Mouse (Mus musculus): ENCODE measurements at regions not wholly inside any gene's neighbourhood (a gene's known extent, or its start where the extent isn't known, plus 50 kb on each side); places are given as distances from the start of the nearest gene placed in this dataset.

DNA sequence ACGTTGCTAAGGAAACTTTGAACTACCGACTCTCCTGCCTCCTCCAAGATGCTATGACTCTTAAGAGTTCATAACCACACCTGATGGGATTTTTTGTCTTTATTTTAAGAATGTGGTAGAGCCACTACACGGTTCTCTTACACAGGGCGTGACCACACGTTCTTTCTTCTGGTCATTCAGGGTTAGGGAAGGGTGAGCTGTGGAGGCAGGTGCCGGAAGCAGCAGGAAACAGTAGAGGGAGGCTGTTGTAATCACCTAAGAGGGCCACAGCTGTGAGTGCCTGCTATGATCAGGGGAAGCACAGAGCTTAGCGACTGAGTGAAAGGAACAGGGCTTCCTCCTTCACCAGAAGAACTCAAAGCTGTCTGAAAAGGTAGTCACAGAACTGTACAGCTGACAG, 50.6 kb upstream of the Larp1 start:
- WGBS: 57% methylated on average over 7 of the region's 7 CpGs
- H3K27ac ChIP-seq: no peak overlapping the region
- H3K36me3 ChIP-seq: no peaks in the 10 kb centered on the region
- H3K9ac ChIP-seq: no peak overlapping the region
- ATAC-seq (ENCODE audit: borderline replicate concordance, extremely low read depth, low FRiP score, low TSS enrichment): no peak
- H3K4me2 ChIP-seq: no peak overlapping the region
- no peak overlapping the region for H3K4me3 ChIP-seq
- H3K9me3 ChIP-seq: no peaks in the 10 kb centered on the region
- no peaks in the 10 kb centered on the region for H3K27me3 ChIP-seq
- H3K4me1 ChIP-seq: peaks cover 5% of the 10 kb centered on the region; the same call in 1 of the 2 replicates

DNA sequence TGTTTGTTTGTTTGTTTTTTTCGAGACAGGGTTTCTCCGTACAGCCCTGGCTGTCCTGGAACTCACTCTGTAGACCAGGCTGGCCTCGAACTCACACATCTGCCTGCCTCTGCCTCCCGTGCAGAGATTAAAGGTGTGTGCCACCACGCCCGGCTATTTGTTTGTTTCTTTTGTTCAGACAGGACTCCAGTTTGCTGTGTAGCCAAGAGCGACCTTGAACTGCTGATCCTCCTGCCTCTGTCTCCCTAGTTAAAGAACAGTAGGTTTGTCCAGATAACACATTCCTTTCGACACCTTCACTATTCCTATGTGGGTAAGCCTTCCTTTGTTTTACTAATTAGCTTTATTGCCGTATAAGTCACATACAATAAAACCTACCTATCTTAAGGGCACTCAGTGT, 52.0 kb upstream of the Larp1 start:
- Histone ChIP-seq H3K9ac (no peak overlapping the region), H3K4me1 (peaks cover under 1% of the 10 kb centered on the region; the same call in 1 of the 2 replicates), H3K27me3 (no peaks in the 10 kb centered on the region), H3K4me3 (no peak overlapping the region), H3K36me3 (no peaks in the 10 kb centered on the region), H3K4me2 (no peak overlapping the region), H3K9me3 (no peaks in the 10 kb centered on the region), H3K27ac (no peak overlapping the region)
- WGBS: 87% methylated on average over 9 of the region's 9 CpGs
- ATAC-seq (ENCODE audit: borderline replicate concordance, extremely low read depth, low FRiP score, low TSS enrichment): no peak

DNA sequence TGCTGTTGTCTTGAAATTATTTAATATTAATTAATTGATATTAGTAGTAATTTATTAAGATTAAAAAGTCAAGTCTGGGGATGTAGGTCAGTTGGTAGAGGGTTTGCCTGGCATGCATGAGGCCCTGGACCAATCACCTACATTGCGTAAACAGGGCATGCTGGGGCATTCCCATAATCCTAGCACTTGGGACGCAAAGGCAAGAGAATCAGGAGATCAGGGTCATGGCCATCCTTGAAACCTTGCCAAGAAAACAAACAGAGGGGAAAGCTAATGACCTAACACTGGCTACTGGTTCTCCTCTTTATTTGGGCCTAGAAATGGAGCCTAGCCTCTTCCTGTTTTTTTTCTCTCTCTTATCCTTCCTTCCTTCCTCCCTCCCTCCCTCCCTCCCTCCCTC, 52.8 kb upstream of the Larp1 start:
- H3K27ac ChIP-seq: no peak overlapping the region
- no peaks in the 10 kb centered on the region for H3K36me3 ChIP-seq
- WGBS: 62% methylated on average over 2 of the region's 2 CpGs
- H3K9me3 ChIP-seq: no peaks in the 10 kb centered on the region
- no peak overlapping the region for H3K4me2 ChIP-seq
- no peaks in the 10 kb centered on the region for H3K4me1 ChIP-seq
- no peaks in the 10 kb centered on the region for H3K27me3 ChIP-seq
- no peak overlapping the region for H3K9ac ChIP-seq
- ATAC-seq (ENCODE audit: borderline replicate concordance, extremely low read depth, low FRiP score, low TSS enrichment): no peak
- H3K4me3 ChIP-seq: no peak overlapping the region

DNA sequence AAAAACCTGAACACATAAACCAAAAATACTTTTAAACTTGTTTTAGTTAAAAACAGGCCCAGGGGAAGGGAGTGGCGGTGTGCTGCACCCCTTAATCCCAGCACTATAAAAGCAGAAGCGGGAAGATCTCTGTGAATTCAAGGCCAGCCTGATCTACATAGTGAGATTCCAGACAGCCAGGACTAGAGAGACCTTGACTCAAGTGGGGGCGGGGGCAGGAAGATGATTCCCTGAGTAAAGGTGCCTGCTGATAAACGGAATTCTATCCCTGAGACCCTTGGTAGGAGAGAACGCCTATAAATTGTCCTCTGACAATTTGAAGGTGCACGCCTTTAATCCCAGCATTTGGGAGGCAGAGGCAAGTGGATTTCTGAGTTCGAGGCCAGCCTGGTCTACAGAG, 53.4 kb upstream of the Larp1 start:
- Histone ChIP-seq H3K9ac (no peak overlapping the region), H3K4me2 (no peak overlapping the region), H3K4me3 (no peak overlapping the region), H3K9me3 (no peaks in the 10 kb centered on the region), H3K4me1 (no peaks in the 10 kb centered on the region), H3K27ac (no peak overlapping the region), H3K27me3 (no peaks in the 10 kb centered on the region), H3K36me3 (no peaks in the 10 kb centered on the region)
- ATAC-seq (ENCODE audit: borderline replicate concordance, extremely low read depth, low FRiP score, low TSS enrichment): no peak
- 88% methylated on average over 7 of the region's 7 CpGs for WGBS

DNA sequence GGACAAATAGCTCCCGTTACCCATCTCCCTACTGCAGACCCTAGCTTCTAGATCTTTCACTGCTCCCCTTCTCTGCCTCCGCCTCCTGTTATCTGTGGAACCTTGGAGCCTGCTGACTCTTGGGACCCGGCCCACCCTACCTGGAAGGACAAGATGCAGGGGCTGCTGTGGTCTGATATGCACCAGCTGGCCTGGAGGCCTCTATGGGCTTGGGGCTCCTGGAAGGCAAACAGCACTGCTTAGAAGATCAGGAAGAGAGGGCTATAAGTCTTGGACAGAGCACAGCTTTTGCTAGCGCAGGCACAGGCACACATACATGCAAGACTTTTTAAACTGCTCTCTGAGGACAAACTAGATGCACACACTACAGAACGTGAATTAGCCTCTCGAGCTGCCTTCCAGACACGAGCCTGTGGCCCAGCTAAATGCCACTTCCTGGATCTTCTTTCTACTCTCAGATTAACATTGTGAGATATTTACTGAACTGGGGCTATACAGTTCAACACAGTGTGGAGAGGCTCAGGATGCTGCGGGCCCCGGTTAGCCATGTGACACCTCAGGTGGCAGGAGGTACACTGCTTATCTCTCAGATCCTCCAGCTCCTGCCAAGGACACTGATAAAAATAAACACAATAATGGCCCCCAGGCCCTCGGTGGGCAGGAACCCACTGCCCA, 54.2 kb upstream of the Larp1 start:
- Histone ChIP-seq H3K4me1 (no peaks in the 10 kb centered on the region), H3K4me2 (no peak overlapping the region), H3K27me3 (no peaks in the 10 kb centered on the region), H3K4me3 (no peak overlapping the region), H3K27ac (no peak overlapping the region), H3K9me3 (no peaks in the 10 kb centered on the region), H3K36me3 (no peaks in the 10 kb centered on the region), H3K9ac (no peak overlapping the region)
- no peak for ATAC-seq (ENCODE audit: borderline replicate concordance, extremely low read depth, low FRiP score, low TSS enrichment)
- 43% methylated on average over 10 of the region's 10 CpGs for WGBS

DNA sequence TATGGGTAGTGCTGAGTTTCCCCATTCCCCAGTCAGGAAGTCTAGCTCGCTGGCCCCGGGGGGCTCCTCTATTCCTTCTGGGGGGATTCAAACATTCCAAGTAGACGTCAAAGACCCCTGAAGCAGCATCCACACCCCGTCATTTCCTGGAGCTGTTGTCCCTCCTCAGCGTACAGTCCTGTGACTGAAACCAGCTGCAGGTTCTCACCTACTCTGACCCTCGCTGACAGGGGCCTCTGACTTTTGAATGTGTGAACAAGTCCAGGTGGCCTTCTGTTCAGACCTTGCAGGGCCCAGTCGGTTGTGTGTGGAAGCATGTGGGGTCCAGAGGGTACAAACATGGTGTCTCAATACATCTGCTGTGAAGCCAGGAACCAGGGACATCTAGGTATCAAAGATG, 55.2 kb upstream of the Larp1 start:
- Histone ChIP-seq H3K27ac (no peak overlapping the region), H3K4me1 (no peaks in the 10 kb centered on the region), H3K9ac (no peak overlapping the region), H3K9me3 (no peaks in the 10 kb centered on the region), H3K4me2 (no peak overlapping the region), H3K36me3 (no peaks in the 10 kb centered on the region), H3K4me3 (no peak overlapping the region), H3K27me3 (no peaks in the 10 kb centered on the region)
- ATAC-seq (ENCODE audit: borderline replicate concordance, extremely low read depth, low FRiP score, low TSS enrichment): no peak
- WGBS: 42% methylated on average over 7 of the region's 7 CpGs

DNA sequence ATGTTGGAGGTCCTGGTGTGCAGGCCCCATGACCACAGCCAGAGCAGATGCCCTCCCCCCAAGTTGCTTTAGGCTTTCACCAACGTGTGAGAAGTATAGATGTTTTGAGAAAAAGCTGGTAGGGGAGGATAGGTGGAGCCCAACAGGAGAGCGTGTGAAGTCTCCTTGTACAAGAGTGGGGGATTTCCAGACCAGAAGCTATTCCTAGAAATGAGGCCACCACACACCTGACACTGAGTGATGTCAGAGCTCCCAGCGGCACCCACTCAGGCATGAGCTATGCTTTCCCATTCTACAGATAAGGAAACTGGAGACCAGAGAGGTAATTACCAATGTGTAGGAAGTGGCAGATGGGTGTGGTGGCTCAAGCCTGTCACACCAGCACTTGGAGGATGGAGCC, 56.2 kb upstream of the Larp1 start:
- no peak overlapping the region for H3K9ac ChIP-seq
- H3K9me3 ChIP-seq: no peaks in the 10 kb centered on the region
- no peaks in the 10 kb centered on the region for H3K36me3 ChIP-seq
- WGBS: 68% methylated on average over 3 of the region's 3 CpGs
- H3K27ac ChIP-seq: no peak overlapping the region
- 0 out of 2 replicates have a peak, but pooled peaks have one; percentile 9 for ATAC-seq (ENCODE audit: borderline replicate concordance, extremely low read depth, low FRiP score, low TSS enrichment)
- H3K4me1 ChIP-seq: no peaks in the 10 kb centered on the region
- no peak overlapping the region for H3K4me2 ChIP-seq
- no peak overlapping the region for H3K4me3 ChIP-seq
- H3K27me3 ChIP-seq: no peaks in the 10 kb centered on the region

DNA sequence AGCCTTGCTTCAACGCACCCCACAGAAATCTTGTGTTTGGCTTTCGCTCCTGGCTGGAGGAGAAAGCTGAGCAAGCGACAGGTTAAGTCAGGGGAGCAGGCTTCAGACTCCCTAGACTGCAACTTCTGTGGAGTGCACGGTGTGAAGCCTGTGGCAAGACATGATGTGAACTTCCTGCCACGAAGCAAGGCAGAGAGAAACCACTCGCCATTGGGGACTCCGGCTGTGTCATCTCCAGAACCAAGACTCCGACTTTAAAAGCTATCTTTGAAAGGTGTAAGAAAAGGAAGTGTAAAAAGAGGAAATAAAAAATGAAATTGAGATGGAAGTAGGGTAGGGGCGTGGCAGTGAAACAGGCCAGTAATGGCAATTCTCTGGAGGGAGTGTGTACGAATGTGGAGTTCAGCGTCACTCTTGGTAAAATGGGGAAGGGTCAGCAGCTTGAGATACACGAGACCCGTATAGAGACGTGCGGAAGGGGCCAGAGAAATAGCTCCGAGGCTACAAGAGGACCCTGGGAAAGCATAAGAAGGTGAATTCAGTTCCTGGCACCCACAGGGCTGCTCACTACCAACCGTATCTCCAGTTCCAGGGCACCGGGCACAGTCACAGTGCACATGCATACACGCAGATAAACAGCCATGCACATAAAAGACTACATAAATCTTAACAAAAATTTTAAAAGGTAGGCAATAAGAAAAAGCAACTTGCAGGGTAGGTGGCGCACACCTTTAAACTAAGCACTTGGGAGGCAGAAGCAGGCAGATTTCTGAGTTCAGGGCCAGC, 57.1 kb upstream of the Larp1 start:
- Histone ChIP-seq H3K27me3 (no peaks in the 10 kb centered on the region), H3K4me3 (no peak overlapping the region), H3K36me3 (no peaks in the 10 kb centered on the region), H3K27ac (no peak overlapping the region), H3K4me2 (no peak overlapping the region), H3K9ac (no peak overlapping the region), H3K9me3 (no peaks in the 10 kb centered on the region), H3K4me1 (no peaks in the 10 kb centered on the region)
- no peak for ATAC-seq (ENCODE audit: borderline replicate concordance, extremely low read depth, low FRiP score, low TSS enrichment)
- 75% methylated on average over 20 of the region's 20 CpGs for WGBS

DNA sequence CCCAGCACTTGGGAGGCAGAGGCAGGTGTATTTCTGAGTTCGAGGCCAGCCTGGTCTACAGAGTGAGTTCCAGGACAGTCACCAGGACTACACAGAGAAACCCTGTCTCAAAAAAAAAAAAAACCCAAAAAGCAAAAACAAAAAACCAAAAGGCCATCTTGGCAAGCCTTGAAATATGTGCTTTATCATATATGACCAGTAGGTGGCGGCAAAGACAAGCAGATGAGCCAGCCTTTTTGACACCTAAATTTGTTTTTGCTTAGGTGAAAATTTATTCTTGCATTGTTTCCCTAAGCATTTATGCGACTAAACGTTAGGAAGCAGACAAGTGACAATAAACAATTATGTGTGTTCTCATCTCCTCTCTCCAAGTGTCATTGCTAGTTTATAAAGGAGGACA, 57.9 kb upstream of the Larp1 start:
- no peaks in the 10 kb centered on the region for H3K36me3 ChIP-seq
- no peaks in the 10 kb centered on the region for H3K4me1 ChIP-seq
- H3K4me2 ChIP-seq: no peak overlapping the region
- no peaks in the 10 kb centered on the region for H3K27me3 ChIP-seq
- H3K9me3 ChIP-seq: no peaks in the 10 kb centered on the region
- under 1% methylated on average over 4 of the region's 4 CpGs for WGBS
- H3K27ac ChIP-seq: no peak overlapping the region
- no peak overlapping the region for H3K9ac ChIP-seq
- no peak for ATAC-seq (ENCODE audit: borderline replicate concordance, extremely low read depth, low FRiP score, low TSS enrichment)
- H3K4me3 ChIP-seq: no peak overlapping the region

DNA sequence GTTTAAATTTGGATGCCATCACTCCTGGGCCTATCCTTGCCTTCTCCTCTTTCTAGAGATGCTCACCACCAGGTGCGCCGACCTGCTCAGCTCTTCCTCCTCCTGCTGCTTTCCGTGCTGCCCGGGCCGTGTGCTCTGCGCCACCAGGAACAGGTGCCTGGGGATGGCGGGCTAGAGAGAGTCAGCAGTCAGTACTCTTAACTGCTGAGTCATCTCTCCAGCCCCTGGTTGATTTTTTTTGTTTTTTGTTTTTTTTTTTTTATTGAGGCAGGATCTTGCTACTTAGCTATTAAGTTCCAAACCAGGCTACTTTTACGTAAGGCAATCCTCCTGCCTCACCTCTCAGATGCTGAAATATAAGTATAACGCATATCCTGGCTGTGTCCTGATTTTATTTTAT, 59.8 kb upstream of the Larp1 start:
- no peak overlapping the region for H3K27ac ChIP-seq
- no peak overlapping the region for H3K4me3 ChIP-seq
- H3K4me2 ChIP-seq: no peak overlapping the region
- no peak for ATAC-seq (ENCODE audit: borderline replicate concordance, extremely low read depth, low FRiP score, low TSS enrichment)
- no peaks in the 10 kb centered on the region for H3K9me3 ChIP-seq
- no peaks in the 10 kb centered on the region for H3K27me3 ChIP-seq
- H3K36me3 ChIP-seq: no peaks in the 10 kb centered on the region
- H3K9ac ChIP-seq: no peak overlapping the region
- 59% methylated on average over 9 of the region's 9 CpGs for WGBS
- H3K4me1 ChIP-seq: no peaks in the 10 kb centered on the region

DNA sequence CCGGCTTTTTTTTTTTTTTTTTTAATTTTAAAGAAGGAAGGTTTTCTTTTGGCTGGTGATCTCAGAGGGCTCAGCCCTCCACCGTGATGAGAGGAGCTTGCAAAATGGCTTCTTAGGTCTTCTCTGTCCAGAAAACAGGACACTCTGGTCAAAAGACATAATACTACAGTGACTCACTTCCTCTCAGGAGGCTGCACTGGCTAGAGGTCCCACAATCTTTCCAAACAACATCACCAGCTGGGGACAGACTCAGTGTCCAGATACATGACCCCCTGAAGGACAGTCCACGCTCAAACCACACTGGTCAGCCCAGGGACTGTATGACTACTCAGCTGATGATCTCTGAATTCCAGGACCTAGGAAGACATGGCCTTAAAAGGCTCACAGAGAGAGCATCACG, 61.5 kb upstream of the Larp1 start:
- no peak for ATAC-seq (ENCODE audit: borderline replicate concordance, extremely low read depth, low FRiP score, low TSS enrichment)
- WGBS: 81% methylated on average over 4 of the region's 4 CpGs
- Histone ChIP-seq H3K9me3 (no peaks in the 10 kb centered on the region), H3K27ac (no peak overlapping the region), H3K27me3 (no peaks in the 10 kb centered on the region), H3K4me3 (no peak overlapping the region), H3K9ac (no peak overlapping the region), H3K4me1 (no peaks in the 10 kb centered on the region), H3K4me2 (no peak overlapping the region), H3K36me3 (no peaks in the 10 kb centered on the region)

DNA sequence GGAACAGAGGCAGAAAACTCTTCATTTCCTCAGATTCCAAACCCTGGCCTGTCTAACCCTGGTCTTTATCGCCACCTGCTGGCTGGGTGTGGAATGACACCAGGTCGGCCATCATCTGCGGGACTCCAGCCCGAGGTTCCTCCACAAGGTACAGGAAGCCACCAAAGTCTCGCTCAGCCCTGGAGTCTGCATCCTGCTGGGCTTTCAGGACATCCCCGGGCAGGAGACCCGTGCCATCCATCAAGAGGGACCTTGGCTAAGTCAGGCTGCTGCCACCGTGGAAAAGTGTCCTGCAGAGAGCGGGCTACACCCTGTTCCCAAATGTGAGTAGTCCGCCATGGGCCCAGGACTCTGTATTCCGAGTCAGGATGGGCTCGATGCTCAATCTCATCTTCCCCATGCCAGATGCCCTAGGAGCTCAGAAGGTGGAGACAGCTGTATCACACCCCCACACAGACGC, 74.4 kb upstream of the Larp1 start:
- Histone ChIP-seq H3K4me3 (peak overlapping the region; percentile 16), H3K4me1 (peaks cover 9% of the 10 kb centered on the region; the same call in 1 of the 2 replicates), H3K36me3 (no peaks in the 10 kb centered on the region), H3K4me2 (peak overlapping the region; percentile 53), H3K27me3 (peaks cover 14% of the 10 kb centered on the region), H3K27ac (no peak overlapping the region), H3K9ac (peak overlapping the region; percentile 28; the same call in 1 of the 2 replicates), H3K9me3 (no peaks in the 10 kb centered on the region)
- WGBS: 9% methylated on average over 13 of the region's 13 CpGs
- peak; percentile 62; the same call in 1 of the 2 replicates for ATAC-seq (ENCODE audit: borderline replicate concordance, extremely low read depth, low FRiP score, low TSS enrichment)
